Mouse (Mus musculus): Measurements from ENCODE around the gene Dzip1. TPM values are rescaled to one million over a fixed set of nuclear protein-coding genes. Genes with fewer than 3 reads are reported as not detected.

Dzip1 gene
- polyA plus RNA-seq, 1 experiment from 2014 or later: 32.3 TPM

GRCm38 (mm10) chr14:118855141-118855800, 70.0 kb downstream of the Dzip1 start:
- no peak for DNase-seq (ENCODE audit: low read depth, low spot score)

GRCm38 (mm10) chr14:118854371-118855114, 70.7 kb downstream of the Dzip1 start:
- in situ Hi-C loops (cut with MboI; ENCODE audit: low pct_unique_long_range_greater_than_20kb): no loop called here
- DNase-seq (ENCODE audit: low read depth, low spot score) (no peak), ATAC-seq (no peak)
- TF ChIP-seq CTCF (IDR thresholded peaks at IDR 0.05): no peak
- CTCF ChIA-PET: interaction anchor here (1.3 to 1.8 kb wide), 2 partner anchors 20 to 35 kb away, joined by 3 to 6 read pairs; no protein-coding TSS in a partner anchor
- POLR2A ChIA-PET: no interaction called here
- H3K27me3 ChIP-seq: no peaks in the 10 kb centered on the region

More at GRCm38 (mm10) chr14:118855141-118855800, 70.0 kb downstream of the Dzip1 start:
- in situ Hi-C loops (cut with MboI; ENCODE audit: low pct_unique_long_range_greater_than_20kb): no loop called here
- no peak for TF ChIP-seq CTCF (IDR thresholded peaks at IDR 0.05)
- ChIA-PET CTCF (no interaction called here), POLR2A (no interaction called here)
- ATAC-seq: no peak
- H3K27me3 ChIP-seq: no peaks in the 10 kb centered on the region

- in situ Hi-C loops (cut with MboI; ENCODE audit: low pct_unique_long_range_greater_than_20kb): no loop called here
- ChIA-PET POLR2A (interaction anchor here (0.6 kb wide), 1 partner anchor 13 kb away, joined by 3 read pairs; no protein-coding TSS in a partner anchor), CTCF (interaction anchor here (1.0 to 2.1 kb wide), 5 partner anchors 10 to 236 kb away, joined by 4 to 5 read pairs (median 4); partner anchors contain the start of gene Dzip1)
- DNase-seq (ENCODE audit: low read depth, low spot score) (no peak), ATAC-seq (peak; percentile 17)
- H3K27me3 ChIP-seq: no peaks in the 10 kb centered on the region
- TF ChIP-seq CTCF (IDR thresholded peaks at IDR 0.05): no peak
Observed at GRCm38 (mm10) chr14:118851496-118852107, 73.7 kb downstream of the Dzip1 start.

GRCm38 (mm10) chr14:118850696-118851035, 74.6 kb downstream of the Dzip1 start:
- CTCF ChIA-PET: interaction anchor here (1.0 to 2.1 kb wide), 4 partner anchors 10 to 33 kb away, joined by 3 to 5 read pairs (median 4); no protein-coding TSS in a partner anchor
- DNase-seq (ENCODE audit: low read depth, low spot score) (no peak), ATAC-seq (no peak)
- in situ Hi-C loops (cut with MboI; ENCODE audit: low pct_unique_long_range_greater_than_20kb): no loop called here
- no peak for TF ChIP-seq CTCF (IDR thresholded peaks at IDR 0.05)
- POLR2A ChIA-PET: interaction anchor here (0.6 kb wide), 1 partner anchor 14 kb away, joined by 3 read pairs; no protein-coding TSS in a partner anchor
- no peaks in the 10 kb centered on the region for H3K27me3 ChIP-seq

GRCm38 (mm10) chr14:118850011-118850695, 75.1 kb downstream of the Dzip1 start:
- in situ Hi-C loops (cut with MboI; ENCODE audit: low pct_unique_long_range_greater_than_20kb): no loop called here
- no peak for TF ChIP-seq CTCF (IDR thresholded peaks at IDR 0.05)
- H3K27me3 ChIP-seq: no peaks in the 10 kb centered on the region
- ChIA-PET CTCF (interaction anchor here (1.0 to 1.7 kb wide), 3 partner anchors 10 to 34 kb away, joined by 3 to 4 read pairs (median 4); no protein-coding TSS in a partner anchor), POLR2A (no interaction called here)
- ATAC-seq: no peak
- DNase-seq (ENCODE audit: low read depth, low spot score): no peak

GRCm38 (mm10) chr14:118848171-118848570, 77.1 kb downstream of the Dzip1 start:
- in situ Hi-C loops (cut with MboI; ENCODE audit: low pct_unique_long_range_greater_than_20kb): no loop called here
- DNase-seq (ENCODE audit: low read depth, low spot score) (no peak), ATAC-seq (no peak)
- ChIA-PET POLR2A (no interaction called here), CTCF (no interaction called here)
- no peaks in the 10 kb centered on the region for H3K27me3 ChIP-seq
- TF ChIP-seq CTCF (IDR thresholded peaks at IDR 0.05): no peak

GRCm38 (mm10) chr14:118846834-118847233, 78.4 kb downstream of the Dzip1 start:
- ChIA-PET POLR2A (no interaction called here), CTCF (no interaction called here)
- no peak for ATAC-seq
- in situ Hi-C loops (cut with MboI; ENCODE audit: low pct_unique_long_range_greater_than_20kb): no loop called here
- H3K27me3 ChIP-seq: no peaks in the 10 kb centered on the region
- TF ChIP-seq CTCF (IDR thresholded peaks at IDR 0.05): no peak
- no peak for DNase-seq (ENCODE audit: low read depth, low spot score)

GRCm38 (mm10) chr14:118842353-118842752, 82.9 kb downstream of the Dzip1 start:
- in situ Hi-C loops (cut with MboI; ENCODE audit: low pct_unique_long_range_greater_than_20kb): no loop called here
- DNase-seq (ENCODE audit: low read depth, low spot score) (no peak), ATAC-seq (no peak)
- H3K27me3 ChIP-seq: no peaks in the 10 kb centered on the region
- no peak for TF ChIP-seq CTCF (IDR thresholded peaks at IDR 0.05)
- ChIA-PET POLR2A (no interaction called here), CTCF (no interaction called here)

- CTCF ChIA-PET: no interaction called here
- POLR2A ChIA-PET: no interaction called here
- DNase-seq (ENCODE audit: low read depth, low spot score) (no peak), ATAC-seq (no peak)
- in situ Hi-C loops (cut with MboI; ENCODE audit: low pct_unique_long_range_greater_than_20kb): no loop called here
- no peaks in the 10 kb centered on the region for H3K27me3 ChIP-seq
- no peak for TF ChIP-seq CTCF (IDR thresholded peaks at IDR 0.05)
Observed at GRCm38 (mm10) chr14:118840027-118840426, 85.2 kb downstream of the Dzip1 start.

GRCm38 (mm10) chr14:118839416-118839815, 85.8 kb downstream of the Dzip1 start:
- DNase-seq (ENCODE audit: low read depth, low spot score) (no peak), ATAC-seq (no peak)
- H3K27me3 ChIP-seq: no peaks in the 10 kb centered on the region
- ChIA-PET POLR2A (no interaction called here), CTCF (no interaction called here)
- TF ChIP-seq CTCF (IDR thresholded peaks at IDR 0.05): no peak
- in situ Hi-C loops (cut with MboI; ENCODE audit: low pct_unique_long_range_greater_than_20kb): no loop called here

Data from Patski (cell line).